Comparison of ENCODE assay signal across 32 mouse cellular contexts in the genomic region with DNA sequence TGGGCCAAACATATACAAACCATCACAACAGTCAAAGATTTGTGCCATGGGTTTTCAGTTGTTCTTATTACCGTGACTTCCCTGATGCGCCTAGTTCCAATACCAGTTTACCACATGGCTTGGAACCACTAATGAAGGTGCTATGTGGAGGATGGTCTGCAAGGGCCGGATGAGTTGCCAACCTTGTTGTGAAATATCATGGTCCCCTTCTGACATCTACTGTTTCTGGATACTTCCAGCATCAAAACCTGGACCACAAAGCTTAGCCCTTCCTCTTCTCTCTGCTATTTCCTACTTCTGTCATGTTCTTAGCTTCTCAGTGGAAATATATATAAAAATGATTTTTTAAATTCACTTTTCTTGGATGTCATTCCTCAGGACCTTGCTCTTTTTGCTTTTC. TPM values are rescaled to one million over a fixed set of nuclear protein-coding genes. Genes with fewer than 3 reads are reported as not detected.
"Had no signal": no experiment of that assay in that cellular context is flagged by ENCODE, and none has a peak within 500 bp of the region (broad histone marks: within the 10 kb centered on the region; RNA-seq: fewer than 3 reads in every experiment).

No protein-coding gene starts in this region.

- H3K4me3 ChIP-seq: gastrocnemius, adult 2 months; heart, embryonic 10.5 days; heart, embryonic 12.5 days; hindbrain, embryonic 13.5 days; hindbrain, embryonic 15.5 days; kidney, embryonic 15.5 days; limb, embryonic 13.5 days; limb, embryonic 15.5 days had no signal

- H3K4me1 ChIP-seq: hindbrain, embryonic 15.5 days had no signal

- DNase-seq: gastrocnemius, adult 2 months; gastrocnemius, postnatal 10 days; gastrocnemius, postnatal 25 days; heart, postnatal 14 days; heart, postnatal 36 days; kidney, adult 11 months; kidney, adult 2 months; kidney, adult 9 months; kidney, postnatal 14 days; kidney, postnatal 36 days; layer of hippocampus, adult 9-11 months; layer of hippocampus, postnatal 36 days; left cerebral cortex, postnatal 4 days had no signal

- H3K9me3 ChIP-seq: heart, embryonic 10.5 days; heart, embryonic 12.5 days; hindbrain, embryonic 13.5 days; hindbrain, embryonic 15.5 days; kidney, embryonic 15.5 days; limb, embryonic 13.5 days; limb, embryonic 15.5 days had no signal

- H3K27me3 ChIP-seq: heart, embryonic 12.5 days; hindbrain, embryonic 13.5 days; hindbrain, embryonic 15.5 days; kidney, embryonic 15.5 days; limb, embryonic 13.5 days; limb, embryonic 15.5 days had no signal

- H3K9ac ChIP-seq: heart, embryonic 12.5 days; hindbrain, embryonic 13.5 days; hindbrain, embryonic 15.5 days; kidney, embryonic 15.5 days; limb, embryonic 13.5 days; limb, embryonic 15.5 days had no signal

- ATAC-seq: hindbrain, postnatal 0 days; intestine, embryonic 16.5 days had no signal

- H3K4me2 ChIP-seq: heart, embryonic 12.5 days; hindbrain, embryonic 13.5 days; hindbrain, embryonic 15.5 days; kidney, embryonic 15.5 days; limb, embryonic 13.5 days; limb, embryonic 15.5 days had no signal

- H3K36me3 ChIP-seq: heart, embryonic 10.5 days; heart, embryonic 12.5 days; hindbrain, embryonic 13.5 days; hindbrain, embryonic 15.5 days; kidney, embryonic 15.5 days; limb, embryonic 13.5 days; limb, embryonic 15.5 days had no signal

- H3K27ac ChIP-seq: gastrocnemius, adult 2 months; heart, embryonic 10.5 days; hindbrain, embryonic 13.5 days; hindbrain, embryonic 15.5 days; hindbrain, postnatal 0 days; kidney, embryonic 15.5 days; kidney, postnatal 0 days; limb, embryonic 13.5 days; limb, embryonic 15.5 days had no signal

RNA-seq across cellular contexts. Expression of a gene that starts 48.7 kb away (rescaled TPM):
- total RNA-seq: gastrocnemius, adult 2 months; gastrocnemius, postnatal 25 days; hematopoietic stem cell, adult 5-6 weeks; hindbrain, postnatal 0 days; layer of hippocampus, adult 18-20 months; layer of hippocampus, adult 8-10 months; layer of hippocampus, postnatal 14 days; layer of hippocampus, postnatal 36 days; left cerebral cortex, adult 18-20 months; left cerebral cortex, adult 8-10 months; left cerebral cortex, postnatal 10 days; left cerebral cortex, postnatal 25 days; left cerebral cortex, postnatal 4 days; liver, adult 2 months had no signal
- polyA plus RNA-seq: liver, adult 2 months had no signal
